Mouse (Mus musculus): ENCODE data around the gene Gnptab. TPM values are rescaled to one million over a fixed set of nuclear protein-coding genes. Genes with fewer than 3 reads are reported as not detected.
A peak's percentile ranks its signal among the peaks of the same experiment; 100 is the strongest.

The Gnptab gene
- polyA plus RNA-seq, 1 experiment: 4.6 TPM

- Histone ChIP-seq H3K79me2 (ENCODE audit: control insufficient read depth, insufficient read depth) (peaks cover 6% of the 10 kb centered on the region), H3ac (ENCODE audit: control insufficient read depth, insufficient read length) (peak overlapping the region; percentile 40)
- TF ChIP-seq MYOD1 (IDR thresholded peaks at IDR 0.05; ENCODE audit: control insufficient read depth in 1 of 3, insufficient read length in 2 of 3, low read depth in 2 of 3) (no peak), MYOG (IDR thresholded peaks at IDR 0.05; ENCODE audit: control insufficient read depth in 1 of 3, insufficient read depth in 1 of 3, insufficient read length in 2 of 3, low read depth in 2 of 3) (no peak), MAX (IDR thresholded peaks at IDR 0.05; ENCODE audit: low read depth) (no peak), TCF3 (IDR thresholded peaks at IDR 0.05; ENCODE audit: insufficient read length, low read depth) (no peak), POLR2A (IDR thresholded peaks at IDR 0.05; ENCODE audit: insufficient read length, low read depth) (no peak), SRF (IDR thresholded peaks at IDR 0.05; ENCODE audit: control insufficient read depth, insufficient read length, low read depth) (no peak), TCF12 (IDR thresholded peaks at IDR 0.05; ENCODE audit: insufficient read depth, poor library complexity, severe bottlenecking) (no peak), POLR2AphosphoS2 (IDR thresholded peaks at IDR 0.05; ENCODE audit: insufficient read length, low read depth) (no peak)
These were observed 1.1 kb downstream of the Gnptab start for GRCm38 (mm10) chr10:88380002-88380401.

DNA sequence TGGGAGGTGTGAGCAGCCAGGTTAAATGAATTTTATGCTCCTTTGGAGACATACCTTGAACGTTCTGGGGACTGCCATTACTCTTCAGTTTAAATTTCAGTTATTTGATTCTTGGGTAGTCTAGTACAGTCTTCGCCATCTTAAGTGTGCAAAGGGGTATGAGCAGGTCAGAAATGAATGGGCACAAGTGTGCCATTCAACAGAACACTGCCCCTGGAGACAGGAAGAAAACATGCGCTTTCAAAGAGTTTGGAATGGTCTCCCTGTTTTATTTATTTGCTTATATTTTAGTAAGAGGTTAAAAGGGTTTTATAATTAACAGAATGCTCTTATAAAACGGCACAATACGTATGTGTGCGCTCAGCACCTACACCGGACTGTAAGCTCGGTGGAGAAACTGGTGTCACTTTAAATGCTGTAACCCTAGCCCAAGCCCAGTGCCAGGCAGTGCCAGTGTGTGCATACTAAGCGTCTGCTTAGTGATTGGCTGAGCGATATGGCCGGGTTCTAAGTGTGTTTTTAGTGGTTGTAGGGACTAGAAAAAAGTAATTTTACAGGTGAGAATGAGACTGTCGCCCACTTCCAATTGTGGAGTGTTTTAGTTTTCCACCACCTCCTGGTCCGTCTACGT is 1.6 kb downstream of the Gnptab start:
- H3K4me2 ChIP-seq (ENCODE audit: low read depth): peak overlapping the region; percentile 96
- no peaks in the 10 kb centered on the region for H3K36me3 ChIP-seq (ENCODE audit: control insufficient read depth, insufficient read depth)
- H3ac ChIP-seq (ENCODE audit: control insufficient read depth, insufficient read length): peak overlapping the region; percentile 40
- peak overlapping the region; percentile 33 for H3K4me3 ChIP-seq
- no peaks in the 10 kb centered on the region for H3K27me3 ChIP-seq (ENCODE audit: control insufficient read depth, insufficient read depth, insufficient read length)
- TF ChIP-seq USF1 (IDR thresholded peaks at IDR 0.05; ENCODE audit: low read depth): no peak
- no peak for TF ChIP-seq SRF (IDR thresholded peaks at IDR 0.05; ENCODE audit: control insufficient read depth, insufficient read length, low read depth)
- no peak for TF ChIP-seq REST (IDR thresholded peaks at IDR 0.05; ENCODE audit: insufficient read depth, insufficient read length)
- H3K79me2 ChIP-seq (ENCODE audit: control insufficient read depth, insufficient read depth): peaks cover 6% of the 10 kb centered on the region

More at GRCm38 (mm10) chr10:88380002-88380401, 1.1 kb downstream of the Gnptab start:
- Histone ChIP-seq H3K4me3 (peak overlapping the region; percentile 33), H3K4me2 (ENCODE audit: low read depth) (peak overlapping the region; percentile 96), H3K36me3 (ENCODE audit: control insufficient read depth, insufficient read depth) (no peaks in the 10 kb centered on the region), H3K27me3 (ENCODE audit: control insufficient read depth, insufficient read depth, insufficient read length) (no peaks in the 10 kb centered on the region)

- Histone ChIP-seq H3K4me3 (peak overlapping the region; percentile 33), H3K27me3 (ENCODE audit: control insufficient read depth, insufficient read depth, insufficient read length) (no peaks in the 10 kb centered on the region), H3K4me2 (ENCODE audit: low read depth) (peak overlapping the region; percentile 96), H3K79me2 (ENCODE audit: control insufficient read depth, insufficient read depth) (peaks cover 6% of the 10 kb centered on the region), H3K36me3 (ENCODE audit: control insufficient read depth, insufficient read depth) (no peaks in the 10 kb centered on the region), H3ac (ENCODE audit: control insufficient read depth, insufficient read length) (no peak overlapping the region)
- TF ChIP-seq POLR2AphosphoS2 (IDR thresholded peaks at IDR 0.05; ENCODE audit: insufficient read length, low read depth) (no peak), MAX (IDR thresholded peaks at IDR 0.05; ENCODE audit: low read depth) (no peak), TCF3 (IDR thresholded peaks at IDR 0.05; ENCODE audit: insufficient read length, low read depth) (no peak)
These were observed 2.4 kb downstream of the Gnptab start for GRCm38 (mm10) chr10:88381286-88381685.

DNA sequence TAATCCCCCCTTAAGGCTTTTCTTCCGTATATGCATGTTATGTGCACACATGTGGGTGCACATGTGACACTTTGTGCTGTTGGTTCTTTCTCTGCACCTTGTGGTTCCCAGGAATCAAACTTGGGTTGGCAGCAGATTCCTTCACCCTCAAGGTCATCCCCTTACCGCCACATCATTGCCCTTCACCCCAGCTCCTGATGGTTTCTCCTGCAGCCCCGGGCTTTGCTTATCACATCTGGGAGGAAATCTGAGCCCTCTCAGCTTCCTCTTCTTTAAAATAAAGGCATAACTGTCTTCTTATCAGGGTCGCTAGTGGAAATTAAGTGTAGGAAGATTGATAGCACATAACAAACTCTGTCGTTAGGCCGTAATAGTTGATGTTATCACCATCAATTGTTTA is 3.1 kb downstream of the Gnptab start:
- H3ac ChIP-seq (ENCODE audit: control insufficient read depth, insufficient read length): no peak overlapping the region
- H3K4me2 ChIP-seq (ENCODE audit: low read depth): no peak overlapping the region
- peaks cover 6% of the 10 kb centered on the region for H3K79me2 ChIP-seq (ENCODE audit: control insufficient read depth, insufficient read depth)
- TF ChIP-seq MYOG (IDR thresholded peaks at IDR 0.05; ENCODE audit: control insufficient read depth in 1 of 3, insufficient read depth in 1 of 3, insufficient read length in 2 of 3, low read depth in 2 of 3) (no peak), POLR2A (IDR thresholded peaks at IDR 0.05; ENCODE audit: insufficient read length, low read depth) (no peak), E2F4 (IDR thresholded peaks at IDR 0.05; ENCODE audit: insufficient read depth) (no peak), MAX (IDR thresholded peaks at IDR 0.05; ENCODE audit: low read depth) (no peak), REST (IDR thresholded peaks at IDR 0.05; ENCODE audit: insufficient read depth, insufficient read length) (no peak), CEBPB (IDR thresholded peaks at IDR 0.05; ENCODE audit: insufficient read depth, poor library complexity, severe bottlenecking) (no peak), USF1 (IDR thresholded peaks at IDR 0.05; ENCODE audit: low read depth) (no peak), TCF12 (IDR thresholded peaks at IDR 0.05; ENCODE audit: insufficient read depth, poor library complexity, severe bottlenecking) (no peak), MYOD1 (IDR thresholded peaks at IDR 0.05; ENCODE audit: control insufficient read depth in 1 of 3, insufficient read length in 2 of 3, low read depth in 2 of 3) (no peak), TCF3 (IDR thresholded peaks at IDR 0.05; ENCODE audit: insufficient read length, low read depth) (no peak), POLR2AphosphoS2 (IDR thresholded peaks at IDR 0.05; ENCODE audit: insufficient read length, low read depth) (no peak), SRF (IDR thresholded peaks at IDR 0.05; ENCODE audit: control insufficient read depth, insufficient read length, low read depth) (no peak)
- no peaks in the 10 kb centered on the region for H3K36me3 ChIP-seq (ENCODE audit: control insufficient read depth, insufficient read depth)
- no peaks in the 10 kb centered on the region for H3K27me3 ChIP-seq (ENCODE audit: control insufficient read depth, insufficient read depth, insufficient read length)
- no peak overlapping the region for H3K4me3 ChIP-seq

DNA sequence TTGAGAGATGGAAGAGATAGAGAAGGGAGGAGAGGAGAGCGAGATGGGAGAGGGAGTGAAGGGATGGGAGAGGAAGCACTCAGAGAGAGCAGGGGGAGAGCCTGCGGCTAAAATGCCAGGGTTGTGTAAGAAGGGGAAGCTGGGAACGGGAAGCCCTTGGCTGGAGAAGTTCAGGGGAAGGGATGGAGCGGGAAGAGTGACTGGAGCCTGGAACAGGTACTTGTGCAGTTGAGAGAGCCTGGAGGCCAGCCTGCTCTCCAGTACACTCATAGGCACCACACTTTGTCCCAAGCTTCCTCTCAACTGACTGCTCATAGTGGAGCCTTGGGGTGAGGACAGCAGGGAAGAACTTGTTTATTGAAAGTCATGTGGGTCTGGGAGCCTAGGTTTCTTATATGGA is 4.5 kb downstream of the Gnptab start:
- Histone ChIP-seq H3K27me3 (ENCODE audit: control insufficient read depth, insufficient read depth, insufficient read length) (no peaks in the 10 kb centered on the region), H3K4me3 (no peak overlapping the region), H3ac (ENCODE audit: control insufficient read depth, insufficient read length) (no peak overlapping the region), H3K36me3 (ENCODE audit: control insufficient read depth, insufficient read depth) (no peaks in the 10 kb centered on the region), H3K4me2 (ENCODE audit: low read depth) (no peak overlapping the region), H3K79me2 (ENCODE audit: control insufficient read depth, insufficient read depth) (peaks cover 6% of the 10 kb centered on the region)
- TF ChIP-seq E2F4 (IDR thresholded peaks at IDR 0.05; ENCODE audit: insufficient read depth) (no peak), TCF3 (IDR thresholded peaks at IDR 0.05; ENCODE audit: insufficient read length, low read depth) (no peak), TCF12 (IDR thresholded peaks at IDR 0.05; ENCODE audit: insufficient read depth, poor library complexity, severe bottlenecking) (no peak), MYOD1 (IDR thresholded peaks at IDR 0.05; ENCODE audit: control insufficient read depth in 1 of 3, insufficient read length in 2 of 3, low read depth in 2 of 3) (no peak), MAX (IDR thresholded peaks at IDR 0.05; ENCODE audit: low read depth) (no peak), USF1 (IDR thresholded peaks at IDR 0.05; ENCODE audit: low read depth) (no peak), CEBPB (IDR thresholded peaks at IDR 0.05; ENCODE audit: insufficient read depth, poor library complexity, severe bottlenecking) (no peak), REST (IDR thresholded peaks at IDR 0.05; ENCODE audit: insufficient read depth, insufficient read length) (no peak), POLR2AphosphoS2 (IDR thresholded peaks at IDR 0.05; ENCODE audit: insufficient read length, low read depth) (no peak), SRF (IDR thresholded peaks at IDR 0.05; ENCODE audit: control insufficient read depth, insufficient read length, low read depth) (no peak), POLR2A (IDR thresholded peaks at IDR 0.05; ENCODE audit: insufficient read length, low read depth) (no peak), MYOG (IDR thresholded peaks at IDR 0.05; ENCODE audit: control insufficient read depth in 1 of 3, insufficient read depth in 1 of 3, insufficient read length in 2 of 3, low read depth in 2 of 3) (no peak)

All from myocyte (in vitro differentiated cells).